Mouse (Mus musculus) cerebellum, adult 2 months (tissue): ENCODE measurements at regions not wholly inside any gene's neighbourhood (a gene's known extent, or its start where the extent isn't known, plus 50 kb on each side); places are given as distances from the start of the nearest gene placed in this dataset.
"Not testable (repeated sequence)": the region's sequence is repeated elsewhere in the genome, so short reads cannot be mapped to it uniquely, and the experiment has no call there.

Source experiments
- DNase-seq, 2 experiments: peaks; one replicate each; pipeline ENCODE4 v3.0.0; 2021
- H3K27ac ChIP-seq: fragments of 200-500 bp; 2 replicates; pipeline ENCODE4 v1.5.1; 2012; ENCODE audit warnings: low read length, control low read depth, inconsistent platforms; ENCODE audit not compliant: insufficient read depth
- H3K27me3 ChIP-seq: fragments of 200-500 bp; 2 replicates; pipeline ENCODE4 v1.6.1; 2012; ENCODE audit warnings: inconsistent platforms, mild to moderate bottlenecking, low read length, moderate library complexity; ENCODE audit not compliant: control insufficient read depth, insufficient read depth
- H3K4me1 ChIP-seq: fragments of 200-500 bp; 2 replicates; pipeline ENCODE4 v1.6.1; 2011; ENCODE audit warnings: low read length; ENCODE audit not compliant: control insufficient read depth, insufficient read depth
- H3K4me3 ChIP-seq: fragments of 200-500 bp; replicated peaks from 2 replicates; pipeline ENCODE3; 2011; ENCODE audit warnings: mild to moderate bottlenecking, low read depth, low read length, control low read depth; ENCODE audit not compliant: insufficient read depth
- CTCF ChIP-seq: fragments of 200-500 bp; IDR thresholded peaks from 2 replicates; pipeline ENCODE4 v1.5.1; 2011; ENCODE audit warnings: low read depth, mild to moderate bottlenecking, control low read depth, low read length, moderate library complexity, borderline replicate concordance; ENCODE audit not compliant: insufficient read depth
- POLR2A ChIP-seq: fragments of 200-500 bp; IDR thresholded peaks from 2 replicates; pipeline ENCODE4 v1.6.1; 2011; ENCODE audit warnings: low read length, control low read depth, borderline replicate concordance; ENCODE audit not compliant: insufficient read depth
- WGBS: fragments of 180-500 bp; shearing (Covaris S2); methylation state at CpG from one replicate; pipeline ENCODE4 v1.1.7; 2018; 5-methylcytosine and 5-hydroxymethylcytosine counted together

DNA sequence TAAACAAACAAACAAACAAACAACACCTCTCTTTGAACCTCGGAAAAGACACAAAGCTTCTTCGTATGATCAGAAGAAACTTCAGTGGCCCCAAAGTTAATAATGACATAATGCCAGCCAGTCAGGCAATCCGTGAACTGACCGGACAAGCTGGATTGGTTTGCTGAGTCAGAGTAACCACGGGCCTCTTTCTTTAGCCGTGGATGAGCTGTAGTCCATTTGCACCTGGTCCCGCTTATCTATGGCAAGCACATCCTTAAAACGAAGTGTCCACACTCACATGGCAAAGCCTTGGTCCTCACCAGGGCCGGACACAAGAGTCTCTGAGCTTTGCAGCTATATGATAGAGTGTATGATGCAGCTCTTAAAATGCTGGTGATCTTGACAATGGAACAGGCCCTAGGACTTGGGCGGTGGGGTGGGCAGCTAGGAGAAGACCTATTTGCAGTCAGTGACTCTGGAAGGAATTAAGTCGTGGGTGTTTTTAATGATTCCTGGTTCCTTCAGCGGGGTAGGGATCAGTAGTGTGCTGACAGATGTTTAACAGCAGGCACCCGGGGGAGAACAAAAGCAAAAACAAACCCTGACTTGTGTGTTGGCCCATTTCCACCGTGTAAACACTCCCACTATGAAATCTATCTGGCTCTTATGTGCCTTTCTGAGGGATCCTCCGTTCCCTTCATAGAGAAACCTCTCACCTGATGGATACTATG, 53.6 kb upstream of the Dyrk2 start:
- 57% methylated on average over 15 of the region's 15 CpGs for WGBS
- no peak for DNase-seq
- H3K4me1 ChIP-seq = no peaks in the 10 kb centered on the region
- TF ChIP-seq CTCF (no peak), POLR2A (no peak)
- no peak overlapping the region for H3K27ac ChIP-seq
- H3K27me3 ChIP-seq = no peaks in the 10 kb centered on the region
- no peak overlapping the region for H3K4me3 ChIP-seq

DNA sequence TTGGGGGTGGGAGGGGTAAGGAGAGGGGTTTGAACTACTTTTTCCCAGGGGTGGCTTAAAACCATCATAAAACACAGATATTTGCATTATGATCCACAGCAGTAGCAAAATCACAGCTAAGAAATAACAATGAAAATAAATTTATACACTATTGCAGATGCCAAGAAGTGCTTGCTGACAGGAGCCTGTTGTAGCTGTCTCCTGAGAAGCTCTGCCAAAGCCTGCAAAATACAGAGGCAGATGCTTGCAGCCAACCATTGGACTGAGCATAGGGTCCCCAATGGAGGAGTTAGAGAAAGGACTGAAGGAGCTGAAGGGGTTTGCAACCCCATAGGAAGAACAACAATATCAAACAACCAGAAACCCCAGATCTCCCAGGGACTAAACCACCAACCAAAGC, 52.1 kb upstream of the Dyrk2 start:
- H3K4me1 ChIP-seq, H3K27ac ChIP-seq, DNase-seq, H3K4me3 ChIP-seq, H3K27me3 ChIP-seq: not testable (repeated sequence)
